Mouse (Mus musculus) cortical plate, adult 2 months (tissue): ENCODE results near the gene Dcaf5.

Experiments
- CTCF ChIP-seq: fragments of 200-500 bp; IDR thresholded peaks from 2 replicates; pipeline ENCODE4 v1.5.1; 2011; ENCODE audit warnings: mild to moderate bottlenecking, control low read depth, low read length; ENCODE audit not compliant: insufficient read depth; ENCODE audit errors: extremely low read depth
- POLR2A ChIP-seq: fragments of 200-500 bp; IDR thresholded peaks from 2 replicates; pipeline ENCODE4 v1.6.1; 2011; ENCODE audit warnings: mild to moderate bottlenecking, low read length, control low read depth; ENCODE audit not compliant: insufficient read depth; ENCODE audit errors: extremely low read depth

GRCm38 (mm10) chr12:80434961-80435691, 1.3 kb downstream of the Dcaf5 start:
- TF ChIP-seq CTCF, result no peak
- TF ChIP-seq POLR2A, result no peak
